Mouse (Mus musculus) v-Abl transformed pro-B cells (cell line): ENCODE results near the gene Vrk1.

Experiments used
- in situ Hi-C, 2 experiments: fragments of 400-800 bp; cut with MboI; formaldehyde crosslinking; loops; one replicate each; pipeline ENCODE4 v1.15.1; 2025; ENCODE audit not compliant: unreplicated experiment in 2 of 2

Gene Vrk1

DNA sequence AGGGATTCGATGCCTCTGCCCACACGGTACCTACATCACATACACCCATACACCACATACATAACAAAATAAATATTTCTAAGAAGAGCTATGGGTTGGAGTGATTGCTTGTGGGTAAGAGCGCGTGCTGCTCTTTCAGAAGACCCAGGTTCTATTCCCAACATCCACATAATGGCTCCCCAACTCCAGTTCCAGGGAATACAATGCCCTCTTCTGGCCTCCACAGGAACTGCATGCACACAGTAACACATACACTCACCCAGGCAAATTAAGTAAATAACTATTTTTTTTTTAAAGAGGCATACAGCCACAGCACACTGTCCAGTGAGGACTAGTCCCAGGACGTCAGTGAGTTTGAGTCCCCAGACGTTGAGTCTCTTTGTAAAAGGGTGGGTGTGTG, 92.0 kb downstream of the Vrk1 start:
- in situ Hi-C loops, result no loop called here

- in situ Hi-C loops, result no loop called here
Observed at GRCm38 (mm10) chr12:106102726-106103643, 93.0 kb downstream of the Vrk1 start.

- in situ Hi-C loops, result no loop called here
Observed at GRCm38 (mm10) chr12:106107272-106107671, 97.2 kb downstream of the Vrk1 start.

GRCm38 (mm10) chr12:106115070-106115891, 105.3 kb downstream of the Vrk1 start:
- in situ Hi-C loops, result no loop called here

GRCm38 (mm10) chr12:106115892-106116206, 105.8 kb downstream of the Vrk1 start:
- in situ Hi-C loops, result no loop called here

DNA sequence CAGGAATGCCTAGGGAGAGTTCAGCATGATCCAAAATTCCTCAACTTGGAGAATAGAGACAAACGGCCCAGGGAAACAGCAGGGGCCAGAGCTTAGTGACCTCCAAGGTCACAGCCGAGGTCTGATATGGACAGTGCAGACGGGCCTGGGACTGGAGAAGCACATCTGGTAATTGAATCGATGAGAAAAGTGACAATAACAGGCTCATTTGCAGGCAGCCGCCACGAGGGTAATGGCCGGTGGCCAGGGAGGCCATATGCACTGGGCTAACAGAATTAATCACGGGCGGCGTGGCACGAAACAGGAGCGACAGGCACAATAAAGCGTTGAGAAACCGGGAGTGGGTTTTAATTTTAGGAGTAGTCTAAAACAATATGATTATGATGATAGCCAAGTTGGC, 113.2 kb downstream of the Vrk1 start:
- in situ Hi-C loops, result no loop called here

DNA sequence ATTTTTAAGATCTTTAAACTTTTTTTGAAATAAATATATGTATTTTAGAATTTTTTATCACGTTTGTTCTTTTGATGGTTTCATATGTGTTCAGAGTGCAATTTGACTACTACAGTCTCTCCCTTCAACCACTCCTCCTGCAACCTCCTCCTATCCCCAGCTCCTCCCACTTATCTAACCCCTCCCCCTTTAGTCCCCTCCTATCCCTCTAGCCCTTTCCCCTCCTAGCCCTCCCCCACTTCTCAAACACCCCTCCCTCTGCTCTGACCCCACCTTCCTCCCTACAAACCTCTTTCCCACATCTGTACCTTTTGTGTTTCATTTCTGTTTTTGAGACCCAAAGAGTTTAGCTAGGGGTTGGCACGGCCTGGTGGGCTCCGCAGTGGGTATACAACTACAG, 114.6 kb downstream of the Vrk1 start:
- in situ Hi-C loops, result no loop called here
